Comparison of ENCODE assay signal across 8 mouse cellular contexts in genomic region chr11:116842531-116843260, GRCm38 (mm10). TPM values are rescaled to one million over a fixed set of nuclear protein-coding genes. Genes with fewer than 3 reads are reported as not detected.
DNase-seq lines count a peak whose midpoint lies in the region; ATAC-seq and TF ChIP-seq lines count a peak whose summit lies in the region.

No protein-coding gene starts in this region.

- H3K4me2 ChIP-seq in forebrain, embryonic 13.5 days = peak overlapping the region; percentile 89
- H3K4me2 ChIP-seq in liver, postnatal 0 days (ENCODE audit: low read depth, low read length) = peak overlapping the region; percentile 96
- H3K4me2 ChIP-seq in neural tube, embryonic 11.5 days (ENCODE audit: low read depth) = peak overlapping the region; percentile 89
- peak overlapping the region; percentile 75 for H3K4me2 ChIP-seq in stomach, postnatal 0 days (replicated peaks; ENCODE audit: low read depth)

- peak overlapping the region; percentile 86 for H3K9ac ChIP-seq in ES-Bruce4 (ENCODE audit: low read depth, poor library complexity, severe bottlenecking)
- peak overlapping the region; percentile 89 for H3K9ac ChIP-seq in forebrain, embryonic 13.5 days
- H3K9ac ChIP-seq in liver, postnatal 0 days (replicated peaks) = peak overlapping the region; percentile 96
- H3K9ac ChIP-seq in neural tube, embryonic 11.5 days (ENCODE audit: low read length) = peak overlapping the region; percentile 86
- H3K9ac ChIP-seq in stomach, postnatal 0 days (ENCODE audit: low read length) = peak overlapping the region; percentile 91

- no peaks in the 10 kb centered on the region for H3K9me3 ChIP-seq in ES-Bruce4 (replicated peaks; ENCODE audit: control insufficient read depth, insufficient read depth, low read length, poor library complexity, severe bottlenecking)
- H3K9me3 ChIP-seq in forebrain, embryonic 13.5 days (replicated peaks) = no peaks in the 10 kb centered on the region
- H3K9me3 ChIP-seq in liver, postnatal 0 days (ENCODE audit: low read length) = no peaks in the 10 kb centered on the region
- no peaks in the 10 kb centered on the region for H3K9me3 ChIP-seq in neural tube, embryonic 11.5 days (ENCODE audit: control insufficient read depth, low read length)
- no peaks in the 10 kb centered on the region for H3K9me3 ChIP-seq in stomach, postnatal 0 days (ENCODE audit: control insufficient read depth, low read length)

- no peak for TF ChIP-seq CTCF in ES-Bruce4 (IDR thresholded peaks at IDR 0.05; ENCODE audit: low read depth, low read length)
- peak; percentile 31; the same call in 1 of the 2 replicates for TF ChIP-seq CTCF in liver, postnatal 0 days (IDR thresholded peaks at IDR 0.05; ENCODE audit: low read depth)
- peak; percentile 40; the same call in 1 of the 2 replicates for TF ChIP-seq CTCF in stomach, postnatal 0 days (IDR thresholded peaks at IDR 0.05; ENCODE audit: low read depth)

- H3K36me3 ChIP-seq in ES-Bruce4 (ENCODE audit: control insufficient read depth, insufficient read depth, low read length, poor library complexity, severe bottlenecking) = peaks cover 46% of the 10 kb centered on the region
- peaks cover 41% of the 10 kb centered on the region for H3K36me3 ChIP-seq in forebrain, embryonic 13.5 days (ENCODE audit: poor library complexity, severe bottlenecking)
- H3K36me3 ChIP-seq in liver, postnatal 0 days (replicated peaks; ENCODE audit: insufficient read depth, low read length) = peaks cover 44% of the 10 kb centered on the region
- peaks cover 14% of the 10 kb centered on the region for H3K36me3 ChIP-seq in neural tube, embryonic 11.5 days (ENCODE audit: control insufficient read depth, insufficient read depth, low read length)
- peaks cover 12% of the 10 kb centered on the region for H3K36me3 ChIP-seq in stomach, postnatal 0 days (ENCODE audit: control insufficient read depth, insufficient read depth, low read length)

- peak overlapping the region; percentile 32 for H3K27ac ChIP-seq in ES-Bruce4 (ENCODE audit: insufficient read depth, low read length)
- peak overlapping the region; percentile 98 for H3K27ac ChIP-seq in forebrain, embryonic 13.5 days
- H3K27ac ChIP-seq in liver, postnatal 0 days (ENCODE audit: low read depth) = peak overlapping the region; percentile 99
- H3K27ac ChIP-seq in neural tube, embryonic 11.5 days (ENCODE audit: low read depth, low read length) = peak overlapping the region; percentile 97
- peak overlapping the region; percentile 99 for H3K27ac ChIP-seq in stomach, postnatal 0 days (replicated peaks)

- no peak for TF ChIP-seq POLR2A in ES-Bruce4 (IDR thresholded peaks at IDR 0.05; ENCODE audit: insufficient read depth, low read length)

- no peak for TF ChIP-seq EP300 in ES-Bruce4 (IDR thresholded peaks at IDR 0.05; ENCODE audit: insufficient read depth, low read depth, low read length)
- no peak for TF ChIP-seq EP300 in liver, postnatal 0 days (IDR thresholded peaks at IDR 0.05; ENCODE audit: low read depth)
- no peak for TF ChIP-seq EP300 in stomach, postnatal 0 days (optimal IDR thresholded peaks at IDR 0.05)

- DNase-seq in heart, postnatal 10 days = peak; percentile 76 to 78
- DNase-seq in kidney, postnatal 4 days = peak; percentile 73 to 85
- DNase-seq in liver, postnatal 0 days = peak; percentile 80
- DNase-seq in neural tube, embryonic 11.5 days (ENCODE audit: low spot score) = peak; percentile 82
- DNase-seq in stomach, postnatal 0 days (ENCODE audit: low spot score) = peak; percentile 78

- peak; percentile 26; the same call in 1 of the 2 replicates for ATAC-seq in cerebellum, adult (ENCODE audit: insufficient number of reproducible peaks, low FRiP score, low TSS enrichment)
- ATAC-seq in forebrain, embryonic 13.5 days = peak; percentile 73
- ATAC-seq in liver, postnatal 0 days = peak; percentile 42
- peak; percentile 58 for ATAC-seq in neural tube, embryonic 11.5 days (ENCODE audit: insufficient read depth, low FRiP score, low TSS enrichment)
- ATAC-seq in stomach, postnatal 0 days (ENCODE audit: low FRiP score, low TSS enrichment) = peak; percentile 38

- under 1% methylated on average over 70 of the region's 73 CpGs for WGBS in forebrain, embryonic 13.5 days
- under 1% methylated on average over 73 of the region's 73 CpGs for WGBS in liver, postnatal 0 days (ENCODE audit: insufficient replicate concordance)
- WGBS in neural tube, embryonic 11.5 days = under 1% methylated on average over 73 of the region's 73 CpGs
- under 1% methylated on average over 68 of the region's 73 CpGs for WGBS in stomach, postnatal 0 days

- peak overlapping the region; percentile 76 for H3K4me3 ChIP-seq in ES-Bruce4 (ENCODE audit: low read depth, low read length)
- H3K4me3 ChIP-seq in forebrain, embryonic 13.5 days = peak overlapping the region; percentile 83
- peak overlapping the region; percentile 94 for H3K4me3 ChIP-seq in liver, postnatal 0 days (ENCODE audit: low read depth, low read length)
- H3K4me3 ChIP-seq in neural tube, embryonic 11.5 days (ENCODE audit: low read depth, low read length) = peak overlapping the region; percentile 88
- peak overlapping the region; percentile 85 for H3K4me3 ChIP-seq in stomach, postnatal 0 days (ENCODE audit: low read depth, low read length)

- H3K4me1 ChIP-seq in ES-Bruce4 (ENCODE audit: control insufficient read depth, insufficient read depth, low read length) = peaks cover 6% of the 10 kb centered on the region
- peaks cover 46% of the 10 kb centered on the region for H3K4me1 ChIP-seq in forebrain, embryonic 13.5 days
- peaks cover 25% of the 10 kb centered on the region for H3K4me1 ChIP-seq in liver, postnatal 0 days (ENCODE audit: insufficient read depth)
- H3K4me1 ChIP-seq in neural tube, embryonic 11.5 days (ENCODE audit: control insufficient read depth, insufficient read depth, low read length) = peaks cover 30% of the 10 kb centered on the region
- peaks cover 6% of the 10 kb centered on the region for H3K4me1 ChIP-seq in stomach, postnatal 0 days (replicated peaks; ENCODE audit: control insufficient read depth, insufficient read depth)

- no peaks in the 10 kb centered on the region for H3K27me3 ChIP-seq in ES-Bruce4 (ENCODE audit: control insufficient read depth, insufficient read depth, low read length, poor library complexity, severe bottlenecking)
- H3K27me3 ChIP-seq in forebrain, embryonic 13.5 days = no peaks in the 10 kb centered on the region
- H3K27me3 ChIP-seq in liver, postnatal 0 days (ENCODE audit: insufficient read depth, low read length) = no peaks in the 10 kb centered on the region
- no peaks in the 10 kb centered on the region for H3K27me3 ChIP-seq in neural tube, embryonic 11.5 days (ENCODE audit: control insufficient read depth, insufficient read depth, low read length)
- H3K27me3 ChIP-seq in stomach, postnatal 0 days (ENCODE audit: control insufficient read depth, insufficient read depth, low read length) = no peaks in the 10 kb centered on the region

- intact Hi-C loops in heart, postnatal 10 days (cut with DNase I) = loop anchor here (1.0 to 2.0 kb wide), 2 partner anchors 10 to 14 kb away; partner anchors contain the start of genes Mfsd11 and Mxra7

RNA-seq across cellular contexts. Expression of gene Mettl23, which starts 0.4 kb away (rescaled TPM):
- polyA plus RNA-seq in ES-Bruce4 (2011; ENCODE audit: insufficient read depth, insufficient read length, low read depth, missing spikeins) = 27.5 TPM in 2 replicates
- polyA plus RNA-seq in forebrain, embryonic 13.5 days (2015; fragmentation: Nextera tagmentation; extraction: Ambion mirVana) = 83.6 and 85.7 TPM in 2 replicates
- total RNA-seq in heart, postnatal 10 days (2021) = 10 to 100 TPM; 32.0 to 35.1 TPM
- polyA plus RNA-seq in liver, postnatal 0 days (2015; fragmentation: Nextera tagmentation; extraction: Ambion mirVana) = 32.6 and 33.0 TPM in 2 replicates
- 61.2 and 63.6 TPM in 2 replicates for polyA plus RNA-seq in neural tube, embryonic 11.5 days (2014; fragmentation: Nextera tagmentation; extraction: Ambion mirVana)
- 40.6 and 44.5 TPM in 2 replicates for polyA plus RNA-seq in stomach, postnatal 0 days (2015; fragmentation: Nextera tagmentation; extraction: Ambion mirVana)

RNA-seq across cellular contexts. Expression of gene Jmjd6, which starts 0.6 kb away (rescaled TPM):
- 45.6 and 49.0 TPM in 2 replicates for polyA plus RNA-seq in ES-Bruce4 (2011; ENCODE audit: insufficient read depth, insufficient read length, low read depth, missing spikeins)
- 77.7 and 78.0 TPM in 2 replicates for polyA plus RNA-seq in forebrain, embryonic 13.5 days (2015; fragmentation: Nextera tagmentation; extraction: Ambion mirVana)
- total RNA-seq in heart, postnatal 10 days (2021) = 10 to 100 TPM; 33.3 to 37.8 TPM
- polyA plus RNA-seq in liver, postnatal 0 days (2015; fragmentation: Nextera tagmentation; extraction: Ambion mirVana) = 18.5 and 19.0 TPM in 2 replicates
- 86.0 and 88.4 TPM in 2 replicates for polyA plus RNA-seq in neural tube, embryonic 11.5 days (2014; fragmentation: Nextera tagmentation; extraction: Ambion mirVana)
- polyA plus RNA-seq in stomach, postnatal 0 days (2015; fragmentation: Nextera tagmentation; extraction: Ambion mirVana) = 31.8 and 33.2 TPM in 2 replicates

RNA-seq across cellular contexts. Expression of gene Mfsd11, which starts 9.5 kb away (rescaled TPM):
- 14.6 and 15.1 TPM in 2 replicates for polyA plus RNA-seq in ES-Bruce4 (2011; ENCODE audit: insufficient read depth, insufficient read length, low read depth, missing spikeins)
- polyA plus RNA-seq in forebrain, embryonic 13.5 days (2015; fragmentation: Nextera tagmentation; extraction: Ambion mirVana) = 38.0 and 39.4 TPM in 2 replicates
- 10 to 100 TPM; 41.7 to 43.6 TPM for total RNA-seq in heart, postnatal 10 days (2021)
- polyA plus RNA-seq in liver, postnatal 0 days (2015; fragmentation: Nextera tagmentation; extraction: Ambion mirVana) = 16.5 and 18.0 TPM in 2 replicates
- 33.2 and 41.1 TPM in 2 replicates for polyA plus RNA-seq in neural tube, embryonic 11.5 days (2014; fragmentation: Nextera tagmentation; extraction: Ambion mirVana)
- polyA plus RNA-seq in stomach, postnatal 0 days (2015; fragmentation: Nextera tagmentation; extraction: Ambion mirVana) = 31.5 and 34.6 TPM in 2 replicates

RNA-seq across cellular contexts. Expression of gene Srsf2, which starts 10.2 kb away (rescaled TPM):
- polyA plus RNA-seq in ES-Bruce4 (2011; ENCODE audit: insufficient read depth, insufficient read length, low read depth, missing spikeins) = 414 and 425 TPM in 2 replicates
- 750 and 773 TPM in 2 replicates for polyA plus RNA-seq in forebrain, embryonic 13.5 days (2015; fragmentation: Nextera tagmentation; extraction: Ambion mirVana)
- total RNA-seq in heart, postnatal 10 days (2021) = 100 to 1,000 TPM; 196 to 197 TPM
- polyA plus RNA-seq in liver, postnatal 0 days (2015; fragmentation: Nextera tagmentation; extraction: Ambion mirVana) = 293 and 302 TPM in 2 replicates
- polyA plus RNA-seq in neural tube, embryonic 11.5 days (2014; fragmentation: Nextera tagmentation; extraction: Ambion mirVana) = 917 and 938 TPM in 2 replicates
- polyA plus RNA-seq in stomach, postnatal 0 days (2015; fragmentation: Nextera tagmentation; extraction: Ambion mirVana) = 403 and 419 TPM in 2 replicates

RNA-seq across cellular contexts. Expression of gene Mxra7, which starts 14.8 kb away (rescaled TPM):
- 20.4 and 22.1 TPM in 2 replicates for polyA plus RNA-seq in ES-Bruce4 (2011; ENCODE audit: insufficient read depth, insufficient read length, low read depth, missing spikeins)
- polyA plus RNA-seq in forebrain, embryonic 13.5 days (2015; fragmentation: Nextera tagmentation; extraction: Ambion mirVana) = 14.4 and 14.8 TPM in 2 replicates
- total RNA-seq in heart, postnatal 10 days (2021) = 10 to 100 TPM; 43.3 to 48.7 TPM
- 1.4 and 4.0 TPM in 2 replicates for polyA plus RNA-seq in liver, postnatal 0 days (2015; fragmentation: Nextera tagmentation; extraction: Ambion mirVana)
- polyA plus RNA-seq in neural tube, embryonic 11.5 days (2014; fragmentation: Nextera tagmentation; extraction: Ambion mirVana) = 46.0 and 51.1 TPM in 2 replicates
- polyA plus RNA-seq in stomach, postnatal 0 days (2015; fragmentation: Nextera tagmentation; extraction: Ambion mirVana) = 15.9 and 18.4 TPM in 2 replicates

Comparison
In these comparisons a context has a peak if more than half of its experiments do, and no peak if none do; other contexts are left out.
1. Peak in every context shown above with its lines: DNase-seq, ATAC-seq, H3K4me3 ChIP-seq and H3K27ac ChIP-seq.
2. H3K27ac ChIP-seq: peak in every context shown above with its lines; median percentile 99 in liver, postnatal 0 days; 99 in stomach, postnatal 0 days; 98 in forebrain, embryonic 13.5 days; 97 in neural tube, embryonic 11.5 days; 32 in ES-Bruce4.